Mouse (Mus musculus): Measurements from ENCODE around the gene Abr. TPM values are rescaled to one million over a fixed set of nuclear protein-coding genes. Genes with fewer than 3 reads are reported as not detected.
A peak's percentile ranks its signal among the peaks of the same experiment; 100 is the strongest.

Gene Abr
- total and polyA plus RNA-seq, 3 experiments = 3.8 to 8.8 TPM; not detected in 1

DNA sequence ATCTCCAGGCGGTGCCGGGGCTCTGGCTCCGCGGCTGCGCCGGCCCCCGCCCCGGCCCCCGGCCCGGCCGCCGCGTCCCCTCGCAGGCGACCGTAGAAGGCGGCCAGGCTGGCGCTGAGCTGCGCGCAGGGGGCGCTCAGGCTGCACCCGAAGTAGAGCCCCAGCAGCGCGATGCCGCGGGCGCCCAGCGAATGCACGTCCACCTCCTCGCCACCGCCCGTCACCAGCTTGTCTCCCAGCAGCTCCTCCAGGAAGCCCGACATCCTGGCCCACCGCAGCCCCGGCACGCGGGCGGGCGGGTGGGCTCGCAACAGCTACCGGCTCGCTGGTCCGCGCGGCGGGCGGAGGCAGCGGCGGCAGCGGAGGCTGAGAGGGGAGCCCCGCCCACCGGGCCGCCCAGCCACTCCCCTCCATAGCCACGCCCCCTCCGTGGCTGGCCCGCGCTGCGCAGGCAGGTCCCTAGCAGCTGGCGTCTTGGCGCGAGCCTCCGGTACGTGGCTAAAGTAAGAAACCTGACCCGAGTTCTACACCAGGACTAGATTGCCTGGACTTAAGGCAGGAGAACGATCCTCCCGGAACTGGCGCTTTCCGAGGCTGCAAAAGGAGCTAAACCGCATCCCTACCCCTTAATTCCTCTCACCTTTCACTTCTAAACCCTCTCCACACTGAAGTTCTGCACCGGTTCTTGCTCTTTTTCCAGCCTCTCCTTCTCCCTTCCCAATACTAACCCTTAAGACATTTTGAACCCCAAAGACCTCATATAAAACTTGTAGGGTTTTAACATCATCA lies 223.1 kb downstream of the Abr start, which contains the start of gene Nxn:
Gene Nxn, minus strand, starts transcription at position 343 of the 789 bp plus-strand sequence.
- H3K27ac ChIP-seq (ENCODE audit: control insufficient read depth, low read depth, low read length) = peak within 1 kb of the TSS; percentile 75
- TF ChIP-seq MYB (IDR thresholded peaks at IDR 0.05; ENCODE audit: low read depth, low read length) (no peak), EP300 (IDR thresholded peaks at IDR 0.05; ENCODE audit: low read depth in 1 of 2, low read length in 2 of 2) (no peak), ZKSCAN1 (IDR thresholded peaks at IDR 0.05; ENCODE audit: low read depth, low read length) (no peak), CTCF (IDR thresholded peaks at IDR 0.05 in 2 of 3, conservative IDR thresholded peaks at IDR 0.05 in 1 of 3; ENCODE audit: control insufficient read depth in 1 of 3, insufficient read depth in 1 of 3, low read depth in 2 of 3, low read length in 3 of 3, poor library complexity in 1 of 3, severe bottlenecking in 1 of 3) (peak in 2 of 3 experiments; percentile 28 to 56; a peak in 4 of 6 replicates), USF1 (IDR thresholded peaks at IDR 0.05; ENCODE audit: low read depth, low read length) (no peak), MAZ (IDR thresholded peaks at IDR 0.05; ENCODE audit: low read depth, low read length) (no peak), HCFC1 (IDR thresholded peaks at IDR 0.05; ENCODE audit: low read depth, low read length) (0 out of 2 replicates have a peak, but pooled peaks have one; percentile 1), USF2 (IDR thresholded peaks at IDR 0.05; ENCODE audit: borderline replicate concordance in 1 of 2, insufficient read depth in 1 of 2, low read depth in 1 of 2, low read length in 2 of 2) (no peak), MAX (IDR thresholded peaks at IDR 0.05; ENCODE audit: low read length) (no peak; the same call in 1 of the 2 replicates), NRF1 (IDR thresholded peaks at IDR 0.05; ENCODE audit: insufficient read depth, low read depth, low read length, poor library complexity, severe bottlenecking) (peak; percentile 70), TAL1 (IDR thresholded peaks at IDR 0.05; ENCODE audit: low read length) (no peak), KAT2A (conservative IDR thresholded peaks at IDR 0.05; ENCODE audit: low read depth, low read length) (no peak), GATA1 (IDR thresholded peaks at IDR 0.05; ENCODE audit: low read depth, low read length) (no peak), POLR2A (IDR thresholded peaks at IDR 0.05; ENCODE audit: control insufficient read depth in 1 of 2, insufficient read depth in 1 of 2, low read depth in 1 of 2, low read length in 2 of 2, poor library complexity in 1 of 2) (peak in 1 of 2 experiments; percentile 49; a peak in 2 of 4 replicates), SIN3A (IDR thresholded peaks at IDR 0.05; ENCODE audit: low read length) (no peak), RAD21 (IDR thresholded peaks at IDR 0.05; ENCODE audit: low read depth, low read length) (no peak), ZNF384 (IDR thresholded peaks at IDR 0.05; ENCODE audit: low read depth, low read length) (no peak), RCOR1 (IDR thresholded peaks at IDR 0.05; ENCODE audit: low read depth, low read length) (no peak), MXI1 (IDR thresholded peaks at IDR 0.05; ENCODE audit: low read depth, low read length) (peak; percentile 12; the same call in 1 of the 2 replicates), MEF2A (IDR thresholded peaks at IDR 0.05; ENCODE audit: extremely low read depth, insufficient replicate concordance, low read depth, low read length, poor library complexity, severe bottlenecking) (no peak), SMC3 (IDR thresholded peaks at IDR 0.05; ENCODE audit: low read depth, low read length) (no peak), ZC3H11A (IDR thresholded peaks at IDR 0.05; ENCODE audit: low read depth, low read length) (no peak), MYC (IDR thresholded peaks at IDR 0.05; ENCODE audit: low read depth, low read length) (no peak), TCF12 (IDR thresholded peaks at IDR 0.05; ENCODE audit: low read depth, low read length) (no peak), ETS1 (IDR thresholded peaks at IDR 0.05; ENCODE audit: low read depth, low read length) (peak; percentile 20; the same call in 1 of the 2 replicates), NELFE (IDR thresholded peaks at IDR 0.05; ENCODE audit: low read depth, low read length) (no peak; the same call in none of the 2 replicates), POLR2AphosphoS5 (IDR thresholded peaks at IDR 0.05; ENCODE audit: borderline replicate concordance, low read depth, low read length) (no peak), POLR2AphosphoS2 (IDR thresholded peaks at IDR 0.05; ENCODE audit: low read length) (no peak), ZMIZ1 (IDR thresholded peaks at IDR 0.05; ENCODE audit: low read depth, low read length) (no peak), E2F4 (IDR thresholded peaks at IDR 0.05; ENCODE audit: borderline replicate concordance, low read depth, low read length) (no peak), TBP (IDR thresholded peaks at IDR 0.05; ENCODE audit: low read depth, low read length) (no peak), GABPA (IDR thresholded peaks at IDR 0.05; ENCODE audit: low read depth, low read length) (no peak), CHD1 (IDR thresholded peaks at IDR 0.05; ENCODE audit: low read depth, low read length) (no peak), BHLHE40 (IDR thresholded peaks at IDR 0.05; ENCODE audit: borderline replicate concordance, low read depth, low read length) (no peak), JUND (IDR thresholded peaks at IDR 0.05; ENCODE audit: low read depth, low read length) (no peak), MAFK (IDR thresholded peaks at IDR 0.05; ENCODE audit: borderline replicate concordance, low read depth, low read length) (no peak)

More for the DNA sequence above, 223.1 kb downstream of the Abr start, which contains the start of gene Nxn:
- Histone ChIP-seq H3K9me3 (replicated peaks; ENCODE audit: insufficient read depth, low read length) (no peaks in the 10 kb centered on the region), H3K79me2 (ENCODE audit: control insufficient read depth, insufficient read depth, low read length, poor library complexity) (peaks cover 34% of the 10 kb centered on the region), H3K4me3 (ENCODE audit: control insufficient read depth in 1 of 2, insufficient read depth in 1 of 2, low read depth in 2 of 2, low read length in 2 of 2) (peak within 1 kb of the TSS; percentile 79 to 96), H3K4me1 (ENCODE audit: control insufficient read depth in 1 of 2, insufficient read depth in 2 of 2, low read length in 2 of 2) (peaks cover 15 to 19% of the 10 kb centered on the region in 2 experiments), H3K27me3 (ENCODE audit: control insufficient read depth in 1 of 2, insufficient read depth in 2 of 2, low read length in 2 of 2) (no peaks in the 10 kb centered on the region), H3K36me3 (ENCODE audit: control insufficient read depth in 1 of 2, insufficient read depth in 2 of 2, low read length in 2 of 2) (peaks cover 0 to 21% of the 10 kb centered on the region in 2 experiments; a peak in 2 of 4 replicates), H3K9ac (ENCODE audit: control insufficient read depth, low read depth, low read length, poor library complexity, severe bottlenecking) (peak within 1 kb of the TSS; percentile 81)
- DNase-seq (ENCODE audit: low read depth, low spot score) = peak; percentile 94

All from MEL (cell line).